8 mouse cellular contexts compared by ENCODE assay signal in genomic region chr12:13268412-13268811, GRCm38 (mm10). TPM values are rescaled to one million over a fixed set of nuclear protein-coding genes. Genes with fewer than 3 reads are reported as not detected.
DNase-seq lines count a peak whose midpoint lies in the region; ATAC-seq and TF ChIP-seq lines count a peak whose summit lies in the region.

No protein-coding gene starts in this region.

- no peaks in the 10 kb centered on the region for H3K27me3 ChIP-seq in heart, embryonic 12.5 days (replicated peaks)
- no peaks in the 10 kb centered on the region for H3K27me3 ChIP-seq in MEL (ENCODE audit: control insufficient read depth in 1 of 2, insufficient read depth in 2 of 2, low read length in 2 of 2)
- no peaks in the 10 kb centered on the region for H3K27me3 ChIP-seq in hindbrain, embryonic 13.5 days
- H3K27me3 ChIP-seq in midbrain, embryonic 13.5 days, result no peaks in the 10 kb centered on the region

- ATAC-seq in heart, embryonic 12.5 days (ENCODE audit: insufficient number of reproducible peaks, low FRiP score), result peak; percentile 52; the same call in 1 of the 2 replicates
- peak; percentile 47 for ATAC-seq in hindbrain, embryonic 13.5 days (ENCODE audit: low FRiP score)
- ATAC-seq in midbrain, embryonic 13.5 days, result peak; percentile 65

- H3K9me3 ChIP-seq in heart, embryonic 12.5 days (replicated peaks), result no peaks in the 10 kb centered on the region
- H3K9me3 ChIP-seq in MEL (replicated peaks; ENCODE audit: insufficient read depth, low read length), result no peaks in the 10 kb centered on the region
- no peaks in the 10 kb centered on the region for H3K9me3 ChIP-seq in hindbrain, embryonic 13.5 days
- no peaks in the 10 kb centered on the region for H3K9me3 ChIP-seq in midbrain, embryonic 13.5 days

- H3K9ac ChIP-seq in heart, embryonic 12.5 days, result no peak overlapping the region
- peak overlapping the region; percentile 95 for H3K9ac ChIP-seq in MEL (ENCODE audit: control insufficient read depth, low read depth, low read length, poor library complexity, severe bottlenecking)
- H3K9ac ChIP-seq in hindbrain, embryonic 13.5 days, result peak overlapping the region; percentile 88; the same call in 1 of the 2 replicates
- peak overlapping the region; percentile 84; the same call in 1 of the 2 replicates for H3K9ac ChIP-seq in midbrain, embryonic 13.5 days (replicated peaks)

- no peak for DNase-seq in heart, postnatal 4 days
- no peak for DNase-seq in MEL (ENCODE audit: low read depth, low spot score)
- DNase-seq in right cerebral cortex, postnatal 36 days (ENCODE audit: low spot score in 2 of 2), result no peak
- DNase-seq in gastrocnemius, postnatal 10 days, result no peak
- DNase-seq in retina, embryonic 14.5 days (ENCODE audit: low spot score), result no peak

- no peaks in the 10 kb centered on the region for H3K36me3 ChIP-seq in heart, embryonic 12.5 days
- H3K36me3 ChIP-seq in MEL (ENCODE audit: control insufficient read depth in 1 of 2, insufficient read depth in 2 of 2, low read length in 2 of 2), result peaks cover 2 to 8% of the 10 kb centered on the region in 2 experiments; a peak in 2 of 4 replicates
- peaks cover 3% of the 10 kb centered on the region; the same call in 1 of the 2 replicates for H3K36me3 ChIP-seq in hindbrain, embryonic 13.5 days
- no peaks in the 10 kb centered on the region for H3K36me3 ChIP-seq in midbrain, embryonic 13.5 days

- H3K4me1 ChIP-seq in heart, embryonic 12.5 days (replicated peaks), result peaks cover 6% of the 10 kb centered on the region
- peaks cover 3 to 9% of the 10 kb centered on the region in 2 experiments; a peak in 3 of 4 replicates for H3K4me1 ChIP-seq in MEL (ENCODE audit: control insufficient read depth in 1 of 2, insufficient read depth in 2 of 2, low read length in 2 of 2)
- H3K4me1 ChIP-seq in hindbrain, embryonic 13.5 days (replicated peaks), result peaks cover 19% of the 10 kb centered on the region
- H3K4me1 ChIP-seq in midbrain, embryonic 13.5 days (replicated peaks), result peaks cover 18% of the 10 kb centered on the region

- H3K79me2 ChIP-seq in MEL (ENCODE audit: control insufficient read depth, insufficient read depth, low read length, poor library complexity), result peaks cover 13% of the 10 kb centered on the region

- peak overlapping the region; percentile 96 for H3K4me3 ChIP-seq in heart, embryonic 12.5 days
- H3K4me3 ChIP-seq in MEL (ENCODE audit: control insufficient read depth in 1 of 2, insufficient read depth in 1 of 2, low read depth in 2 of 2, low read length in 2 of 2), result peak overlapping the region; percentile 73 to 94
- H3K4me3 ChIP-seq in hindbrain, embryonic 13.5 days, result peak overlapping the region; percentile 75
- peak overlapping the region; percentile 88 for H3K4me3 ChIP-seq in midbrain, embryonic 13.5 days (replicated peaks)

- 46% methylated on average over 3 of the region's 3 CpGs for WGBS in heart, embryonic 12.5 days
- 55% methylated on average over 3 of the region's 3 CpGs for WGBS in hindbrain, embryonic 13.5 days
- 50% methylated on average over 3 of the region's 3 CpGs for WGBS in midbrain, embryonic 13.5 days

- H3K4me2 ChIP-seq in heart, embryonic 12.5 days, result peak overlapping the region; percentile 89
- peak overlapping the region; percentile 84 for H3K4me2 ChIP-seq in hindbrain, embryonic 13.5 days
- H3K4me2 ChIP-seq in midbrain, embryonic 13.5 days (replicated peaks), result peak overlapping the region; percentile 44

- no peak overlapping the region for H3K27ac ChIP-seq in heart, embryonic 12.5 days (ENCODE audit: poor library complexity, severe bottlenecking)
- H3K27ac ChIP-seq in MEL (ENCODE audit: control insufficient read depth, low read depth, low read length), result peak overlapping the region; percentile 51
- no peak overlapping the region for H3K27ac ChIP-seq in hindbrain, embryonic 13.5 days
- H3K27ac ChIP-seq in midbrain, embryonic 13.5 days, result no peak overlapping the region

- TF ChIP-seq RAD21 in MEL (IDR thresholded peaks at IDR 0.05; ENCODE audit: low read depth, low read length), result no peak

- 0 out of 4 replicates have a peak, but pooled peaks of 1 of the 2 experiments have one; percentile 23 for TF ChIP-seq EP300 in MEL (IDR thresholded peaks at IDR 0.05; ENCODE audit: low read depth in 1 of 2, low read length in 2 of 2)

- TF ChIP-seq CTCF in MEL (IDR thresholded peaks at IDR 0.05 in 2 of 3, conservative IDR thresholded peaks at IDR 0.05 in 1 of 3; ENCODE audit: control insufficient read depth in 1 of 3, insufficient read depth in 1 of 3, low read depth in 2 of 3, low read length in 3 of 3, poor library complexity in 1 of 3, severe bottlenecking in 1 of 3), result no peak

- TF ChIP-seq POLR2A in MEL (IDR thresholded peaks at IDR 0.05; ENCODE audit: control insufficient read depth in 1 of 2, insufficient read depth in 1 of 2, low read depth in 1 of 2, low read length in 2 of 2, poor library complexity in 1 of 2), result no peak

TF ChIP-seq in MEL, 35 proteins besides CTCF, POLR2A, EP300 and RAD21:
- TF ChIP-seq USF1 (IDR thresholded peaks at IDR 0.05; ENCODE audit: low read depth, low read length), result no peak
- no peak for TF ChIP-seq POLR2AphosphoS5 (IDR thresholded peaks at IDR 0.05; ENCODE audit: borderline replicate concordance, low read depth, low read length)
- TF ChIP-seq ZKSCAN1 (IDR thresholded peaks at IDR 0.05; ENCODE audit: low read depth, low read length), result no peak
- no peak for TF ChIP-seq MAFK (IDR thresholded peaks at IDR 0.05; ENCODE audit: borderline replicate concordance, low read depth, low read length)
- no peak for TF ChIP-seq MAX (IDR thresholded peaks at IDR 0.05; ENCODE audit: low read length)
- TF ChIP-seq TAL1 (IDR thresholded peaks at IDR 0.05; ENCODE audit: low read length), result no peak
- TF ChIP-seq TCF12 (IDR thresholded peaks at IDR 0.05; ENCODE audit: low read depth, low read length), result no peak
- TF ChIP-seq MXI1 (IDR thresholded peaks at IDR 0.05; ENCODE audit: low read depth, low read length), result no peak
- no peak for TF ChIP-seq ZNF384 (IDR thresholded peaks at IDR 0.05; ENCODE audit: low read depth, low read length)
- TF ChIP-seq ELF1 (IDR thresholded peaks at IDR 0.05; ENCODE audit: low read depth, low read length), result no peak
- no peak for TF ChIP-seq BHLHE40 (IDR thresholded peaks at IDR 0.05; ENCODE audit: borderline replicate concordance, low read depth, low read length)
- TF ChIP-seq E2F4 (IDR thresholded peaks at IDR 0.05; ENCODE audit: borderline replicate concordance, low read depth, low read length), result no peak
- no peak for TF ChIP-seq SMC3 (IDR thresholded peaks at IDR 0.05; ENCODE audit: low read depth, low read length)
- no peak for TF ChIP-seq GABPA (IDR thresholded peaks at IDR 0.05; ENCODE audit: low read depth, low read length)

RNA-seq across cellular contexts. Expression of gene Nbas, which starts 0.5 kb away (rescaled TPM):
- polyA plus RNA-seq in heart, embryonic 12.5 days (2016; fragmentation: Nextera tagmentation; extraction: Ambion mirVana), result 10.9 and 11.5 TPM in 2 replicates
- total RNA-seq in heart, postnatal 4 days (2021), result 10 to 100 TPM; 23.8 to 25.2 TPM
- 24.2 and 26.6 TPM in 2 replicates for total RNA-seq in MEL (2012; rRNA removed)
- 10 to 100 TPM in 1 of 2 experiments, not detected in 1; 25.7 TPM for polyA plus RNA-seq in MEL (2012; ENCODE audit: insufficient read depth in 1 of 2, insufficient read length in 2 of 2, low read depth in 1 of 2, low replicate concordance in 2 of 2, missing spikeins in 1 of 2)
- 13.8 and 15.3 TPM in 2 replicates for polyA plus RNA-seq in hindbrain, embryonic 13.5 days (2015; fragmentation: Nextera tagmentation; extraction: Ambion mirVana)
- 14.5 and 14.9 TPM in 2 replicates for polyA plus RNA-seq in midbrain, embryonic 13.5 days (2015; fragmentation: Nextera tagmentation; extraction: Ambion mirVana)
- 10 to 100 TPM; 16.0 to 17.7 TPM for total RNA-seq in gastrocnemius, postnatal 10 days (2021)

RNA-seq across cellular contexts. Expression of gene Ddx1, which starts 19.4 kb away (rescaled TPM):
- 97.4 and 102 TPM in 2 replicates for polyA plus RNA-seq in heart, embryonic 12.5 days (2016; fragmentation: Nextera tagmentation; extraction: Ambion mirVana)
- total RNA-seq in heart, postnatal 4 days (2021), result 10 to 100 TPM; 92.6 to 95.4 TPM
- total RNA-seq in MEL (2012; rRNA removed), result 75.4 and 77.2 TPM in 2 replicates
- polyA plus RNA-seq in MEL (2012; ENCODE audit: insufficient read depth in 1 of 2, insufficient read length in 2 of 2, low read depth in 1 of 2, low replicate concordance in 2 of 2, missing spikeins in 1 of 2), result 1,000 to 10,000 TPM in 1 of 2 experiments, 100 to 1,000 TPM in 1; 134 to 1,375 TPM
- polyA plus RNA-seq in hindbrain, embryonic 13.5 days (2015; fragmentation: Nextera tagmentation; extraction: Ambion mirVana), result 130 TPM in 2 replicates
- polyA plus RNA-seq in midbrain, embryonic 13.5 days (2015; fragmentation: Nextera tagmentation; extraction: Ambion mirVana), result 129 and 136 TPM in 2 replicates
- 100 to 1,000 TPM; 103 to 107 TPM for total RNA-seq in gastrocnemius, postnatal 10 days (2021)
